35 mouse cellular contexts compared by ENCODE assay signal in the genomic region with DNA sequence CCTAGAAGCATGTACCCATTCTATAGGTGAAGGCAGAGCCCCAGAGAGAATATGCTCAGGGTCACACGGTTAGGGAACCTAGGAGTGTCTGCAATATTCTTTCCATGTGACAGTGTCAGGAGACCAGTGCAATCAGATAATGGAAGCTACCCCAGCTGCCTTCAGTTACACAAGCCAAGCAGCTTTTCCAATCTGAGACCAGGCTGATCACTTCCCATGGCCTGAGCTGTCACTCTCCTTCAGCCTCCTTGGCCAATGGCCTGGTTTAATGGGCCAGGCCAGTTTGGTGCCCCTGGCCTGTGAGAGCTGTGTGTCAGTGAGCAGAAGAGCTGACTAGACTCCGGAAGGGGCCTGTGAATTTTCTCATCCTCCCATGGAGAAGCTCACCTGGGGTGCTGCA. TPM values are rescaled to one million over a fixed set of nuclear protein-coding genes. Genes with fewer than 3 reads are reported as not detected.
DNase-seq lines count a peak whose midpoint lies in the region; ATAC-seq and TF ChIP-seq lines count a peak whose summit lies in the region.
"Had no signal": no experiment of that assay in that cellular context is flagged by ENCODE, and none has a peak within 500 bp of the region (broad histone marks: within the 10 kb centered on the region; RNA-seq: fewer than 3 reads in every experiment).

No protein-coding gene starts in this region.

- H3K27me3 ChIP-seq in heart, adult 2 months (ENCODE audit: control insufficient read depth, insufficient read depth, low read length), result no peaks in the 10 kb centered on the region
- H3K27me3 ChIP-seq in kidney, embryonic 15.5 days, result no peaks in the 10 kb centered on the region
- H3K27me3 ChIP-seq: CH12.LX; embryonic facial prominence, embryonic 13.5 days; forebrain, embryonic 12.5 days; forebrain, embryonic 15.5 days; hindbrain, embryonic 12.5 days; hindbrain, embryonic 15.5 days; Patski had no signal

- WGBS in heart, adult 2 months, result 81% methylated on average over 2 of the region's 2 CpGs
- 94% methylated on average over 2 of the region's 2 CpGs for WGBS in kidney, embryonic 15.5 days

- H3K4me2 ChIP-seq in kidney, embryonic 15.5 days, result no peak overlapping the region
- H3K4me2 ChIP-seq: embryonic facial prominence, embryonic 13.5 days; forebrain, embryonic 12.5 days; forebrain, embryonic 15.5 days; heart, embryonic 11.5 days; hindbrain, embryonic 12.5 days; hindbrain, embryonic 15.5 days had no signal

- H3K36me3 ChIP-seq in heart, adult 2 months (ENCODE audit: control insufficient read depth, insufficient read depth, low read length), result no peaks in the 10 kb centered on the region
- H3K36me3 ChIP-seq in kidney, embryonic 15.5 days, result peaks cover 100% of the 10 kb centered on the region

- intact Hi-C loops in heart, adult 2 months (cut with DNase I), result no loop called here

- no peaks in the 10 kb centered on the region for H3K4me1 ChIP-seq in heart, adult 2 months (ENCODE audit: control insufficient read depth, insufficient read depth, low read length)
- no peaks in the 10 kb centered on the region for H3K4me1 ChIP-seq in kidney, embryonic 15.5 days
- H3K4me1 ChIP-seq: embryonic facial prominence, embryonic 10.5 days; embryonic facial prominence, embryonic 13.5 days; forebrain, embryonic 12.5 days; forebrain, embryonic 15.5 days; hindbrain, embryonic 12.5 days; hindbrain, embryonic 15.5 days had no signal

- H3K79me2 ChIP-seq in heart, adult 2 months (replicated peaks; ENCODE audit: control insufficient read depth, insufficient read depth, low read length), result no peaks in the 10 kb centered on the region

- no peak overlapping the region for H3K27ac ChIP-seq in heart, adult 2 months
- H3K27ac ChIP-seq in kidney, embryonic 15.5 days, result peak overlapping the region; percentile 42; the same call in 1 of the 2 replicates
- H3K27ac ChIP-seq: embryonic facial prominence, embryonic 10.5 days; embryonic facial prominence, embryonic 13.5 days; forebrain, embryonic 12.5 days; forebrain, embryonic 15.5 days; hindbrain, embryonic 12.5 days; hindbrain, embryonic 15.5 days had no signal

- no peaks in the 10 kb centered on the region for H3K9me3 ChIP-seq in kidney, embryonic 15.5 days (replicated peaks)
- H3K9me3 ChIP-seq: embryonic facial prominence, embryonic 10.5 days; embryonic facial prominence, embryonic 13.5 days; forebrain, embryonic 12.5 days; forebrain, embryonic 15.5 days; G1E; hindbrain, embryonic 12.5 days; hindbrain, embryonic 15.5 days had no signal

- peak; percentile 91 for DNase-seq in heart, adult 11 months
- no peak for DNase-seq in heart, adult 2 months
- no peak for DNase-seq in kidney, adult 8-10 months
- DNase-seq in kidney, postnatal 10 days, result peak; percentile 22
- no peak for DNase-seq in kidney, adult 18-20 months
- DNase-seq in kidney, postnatal 14 days, result peak; percentile 24
- DNase-seq in frontal cortex, postnatal 25 days (ENCODE audit: low spot score in 2 of 2), result no peak
- DNase-seq: adrenal gland, adult 8-10 months; adrenal gland, postnatal 25 days; B cell, adult 2 months; cerebellum, adult 11-12 months; cerebellum, adult 8-10 months; cerebellum, postnatal 10 days; cerebellum, postnatal 36 days; embryo, embryonic 11 days; gastrocnemius, postnatal 14 days had no signal

- H3K4me3 ChIP-seq in heart, adult 2 months, result no peak overlapping the region
- no peak overlapping the region for H3K4me3 ChIP-seq in kidney, embryonic 15.5 days (replicated peaks)
- H3K4me3 ChIP-seq: embryonic facial prominence, embryonic 10.5 days; embryonic facial prominence, embryonic 13.5 days; erythroblast, embryonic 14.5 days; forebrain, embryonic 12.5 days; forebrain, embryonic 15.5 days; hindbrain, embryonic 12.5 days; hindbrain, embryonic 15.5 days had no signal

- no peak for TF ChIP-seq CTCF in heart, adult 2 months (IDR thresholded peaks at IDR 0.05)

- TF ChIP-seq POLR2A in heart, adult 2 months (IDR thresholded peaks at IDR 0.05; ENCODE audit: insufficient read depth, low read depth, low read length), result no peak

- ATAC-seq in kidney, embryonic 15.5 days (replicated peaks; ENCODE audit: low FRiP score), result no peak
- ATAC-seq: forebrain, embryonic 15.5 days; Patski had no signal

- H3K9ac ChIP-seq in heart, adult 2 months (ENCODE audit: low read depth, low read length), result no peak overlapping the region
- no peak overlapping the region for H3K9ac ChIP-seq in kidney, embryonic 15.5 days
- H3K9ac ChIP-seq: embryonic facial prominence, embryonic 13.5 days; forebrain, embryonic 12.5 days; forebrain, embryonic 15.5 days; hindbrain, embryonic 12.5 days; hindbrain, embryonic 15.5 days had no signal

- no peak for TF ChIP-seq EP300 in heart, adult 2 months (IDR thresholded peaks at IDR 0.05; ENCODE audit: insufficient read depth, low read depth, low read length)

RNA-seq across cellular contexts. Expression of a gene that starts 13.5 kb away (rescaled TPM):
- 10 to 100 TPM; 16.9 to 18.5 TPM for total RNA-seq in heart, adult 2 months (2021)
- 28.7 and 43.8 TPM in 2 replicates for polyA plus RNA-seq in heart, adult 2 months (2012; rRNA removed)
- 98.1 and 104 TPM in 2 replicates for polyA plus RNA-seq in kidney, embryonic 15.5 days (2015; fragmentation: Nextera tagmentation; extraction: Ambion mirVana)

RNA-seq across cellular contexts. Expression of a gene that starts 14.4 kb away (rescaled TPM):
- 1 to 10 TPM; 4.9 to 5.9 TPM for total RNA-seq in heart, adult 2 months (2021)
- 6.7 and 11.5 TPM in 2 replicates for polyA plus RNA-seq in heart, adult 2 months (2012; rRNA removed)
- 13.4 and 14.8 TPM in 2 replicates for polyA plus RNA-seq in kidney, embryonic 15.5 days (2015; fragmentation: Nextera tagmentation; extraction: Ambion mirVana)

RNA-seq across cellular contexts. Expression of a gene that starts 43.0 kb away (rescaled TPM):
- not detected for total RNA-seq in heart, adult 2 months (2021)
- 0.15 and 0.21 TPM in 2 replicates for polyA plus RNA-seq in heart, adult 2 months (2012; rRNA removed)
- polyA plus RNA-seq in kidney, embryonic 15.5 days (2015; fragmentation: Nextera tagmentation; extraction: Ambion mirVana), result 5.8 and 6.0 TPM in 2 replicates
- total RNA-seq: adrenal gland, postnatal 25 days; CH12.LX; G1E; hematopoietic stem cell, adult 5-6 weeks had no signal
- polyA plus RNA-seq: embryonic facial prominence, embryonic 10.5 days; erythroblast, embryonic 14.5 days; G1E had no signal

RNA-seq across cellular contexts. Expression of a gene that starts 48.2 kb away (rescaled TPM):
- total RNA-seq in heart, adult 2 months (2021), result not detected
- not detected in 2 replicates for polyA plus RNA-seq in heart, adult 2 months (2012; rRNA removed)
- not detected in 2 replicates for polyA plus RNA-seq in kidney, embryonic 15.5 days (2015; fragmentation: Nextera tagmentation; extraction: Ambion mirVana)
- total RNA-seq: adrenal gland, adult 8-10 months; adrenal gland, postnatal 25 days; G1E; gastrocnemius, adult 18-20 months; gastrocnemius, postnatal 14 days; heart, adult 8-10 months; heart, postnatal 25 days; hematopoietic stem cell, adult 5-6 weeks had no signal
- polyA plus RNA-seq: brain, embryonic 14.5 days; embryonic facial prominence, embryonic 13.5 days; erythroblast, embryonic 14.5 days; forebrain, embryonic 15.5 days; G1E; heart, embryonic 14.5 days; heart, postnatal 0 days; hindbrain, embryonic 15.5 days; Patski had no signal

Comparison
In these comparisons a context has a peak if more than half of its experiments do, and no peak if none do; other contexts are left out.
1. DNase-seq: peak in heart, adult 11 months (single experiment), kidney, postnatal 10 days (single experiment) and kidney, postnatal 14 days (single experiment); none in heart, adult 2 months (0 of 2), kidney, adult 8-10 months (0 of 2), kidney, adult 18-20 months (single experiment) and frontal cortex, postnatal 25 days (0 of 2).